Mouse (Mus musculus): Measurements from ENCODE around the gene Tgds. TPM values are rescaled to one million over a fixed set of nuclear protein-coding genes. Genes with fewer than 3 reads are reported as not detected.
"Not testable (repeated sequence)": the region's sequence is repeated elsewhere in the genome, so short reads cannot be mapped to it uniquely, and the experiment has no call there.

Gene Tgds
- polyA plus RNA-seq, 1 experiment from 2014 or later: 21.3 TPM

DNA sequence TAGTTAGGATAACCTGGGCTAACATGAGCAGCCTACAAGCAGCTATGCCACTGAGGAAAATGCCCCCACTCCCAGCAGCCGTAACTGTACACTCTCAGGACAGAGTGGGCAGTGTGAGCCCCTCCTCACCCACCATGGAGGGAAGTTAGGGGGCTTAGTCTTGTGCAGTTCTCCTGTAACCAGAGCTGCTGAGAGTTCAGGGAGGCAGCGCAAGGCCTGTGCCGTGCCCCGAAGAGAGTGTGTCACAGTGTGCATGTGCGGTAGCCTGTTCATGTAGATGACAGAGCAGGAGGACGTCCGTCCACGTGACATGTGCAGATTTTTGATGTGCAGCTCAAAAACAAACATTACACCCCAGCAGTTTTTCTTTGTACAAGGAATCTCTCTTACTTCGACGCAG, 24.2 kb upstream of the Tgds start:
- WGBS: 88% methylated on average over 10 of the region's 10 CpGs
- H3K4me1 ChIP-seq (replicated peaks): no peaks in the 10 kb centered on the region

DNA sequence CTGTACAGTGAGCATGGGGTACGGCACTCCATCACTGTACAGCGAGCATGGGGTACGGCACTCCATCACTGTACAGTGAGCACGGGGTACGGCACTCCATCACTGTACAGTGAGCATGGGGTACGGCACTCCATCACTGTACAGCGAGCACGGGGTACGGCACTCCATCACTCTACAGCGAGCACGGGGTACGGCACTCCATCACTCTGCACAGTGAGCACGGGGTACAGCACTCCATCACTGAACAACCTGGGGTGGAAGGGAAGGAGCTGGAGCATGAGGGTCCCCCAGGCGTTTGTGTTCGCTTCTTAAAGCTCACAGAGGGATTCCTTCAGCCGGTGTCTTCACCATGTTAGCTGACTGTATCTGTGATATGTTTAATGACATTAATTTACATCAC, 23.5 kb upstream of the Tgds start:
- not testable (repeated sequence) for ATAC-seq (ENCODE audit: low FRiP score); H3K9me3 ChIP-seq; H3K27me3 ChIP-seq; H3K9ac ChIP-seq; H3K4me3 ChIP-seq; H3K27ac ChIP-seq; H3K4me1 ChIP-seq (replicated peaks); H3K4me2 ChIP-seq
- whole genome bisulfite sequencing: 95% methylated on average over 16 of the region's 16 CpGs
- H3K36me3 ChIP-seq: peaks cover 50% of the 10 kb centered on the region

More for the DNA sequence above, 24.2 kb upstream of the Tgds start:
- ATAC-seq (ENCODE audit: low FRiP score): 0 out of 2 replicates have a peak, but pooled peaks have one; percentile 43
- peaks cover 56% of the 10 kb centered on the region for H3K36me3 ChIP-seq
- H3K4me2 ChIP-seq: no peak overlapping the region
- no peak overlapping the region for H3K27ac ChIP-seq
- no peak overlapping the region for H3K9ac ChIP-seq
- H3K4me3 ChIP-seq: no peak overlapping the region
- no peaks in the 10 kb centered on the region for H3K27me3 ChIP-seq
- no peaks in the 10 kb centered on the region for H3K9me3 ChIP-seq

DNA sequence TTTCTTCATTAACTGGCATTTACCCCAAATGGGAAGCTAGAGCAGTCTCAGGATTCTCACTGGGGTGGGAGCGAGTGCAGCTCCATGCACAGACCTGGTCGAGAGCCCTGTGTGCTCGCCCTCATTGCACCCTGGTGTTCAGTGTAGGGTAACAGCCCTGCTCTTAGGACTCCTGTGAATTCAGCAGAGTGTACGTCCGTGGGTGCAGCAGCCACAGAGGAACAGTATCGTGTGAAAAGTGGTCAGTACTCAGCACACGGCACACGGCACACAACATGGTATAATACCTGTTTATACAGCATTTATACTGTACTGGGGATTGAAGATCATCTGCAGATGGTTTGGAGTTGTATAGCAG, 19.7 kb upstream of the Tgds start:
- ATAC-seq (ENCODE audit: low FRiP score): no peak
- WGBS: 92% methylated on average over 8 of the region's 8 CpGs
- H3K4me1 ChIP-seq (replicated peaks): no peaks in the 10 kb centered on the region
- no peak overlapping the region for H3K4me2 ChIP-seq
- H3K27me3 ChIP-seq: no peaks in the 10 kb centered on the region
- H3K36me3 ChIP-seq: peaks cover 42% of the 10 kb centered on the region
- no peak overlapping the region for H3K9ac ChIP-seq
- no peak overlapping the region for H3K4me3 ChIP-seq
- H3K9me3 ChIP-seq: no peaks in the 10 kb centered on the region
- no peak overlapping the region for H3K27ac ChIP-seq

DNA sequence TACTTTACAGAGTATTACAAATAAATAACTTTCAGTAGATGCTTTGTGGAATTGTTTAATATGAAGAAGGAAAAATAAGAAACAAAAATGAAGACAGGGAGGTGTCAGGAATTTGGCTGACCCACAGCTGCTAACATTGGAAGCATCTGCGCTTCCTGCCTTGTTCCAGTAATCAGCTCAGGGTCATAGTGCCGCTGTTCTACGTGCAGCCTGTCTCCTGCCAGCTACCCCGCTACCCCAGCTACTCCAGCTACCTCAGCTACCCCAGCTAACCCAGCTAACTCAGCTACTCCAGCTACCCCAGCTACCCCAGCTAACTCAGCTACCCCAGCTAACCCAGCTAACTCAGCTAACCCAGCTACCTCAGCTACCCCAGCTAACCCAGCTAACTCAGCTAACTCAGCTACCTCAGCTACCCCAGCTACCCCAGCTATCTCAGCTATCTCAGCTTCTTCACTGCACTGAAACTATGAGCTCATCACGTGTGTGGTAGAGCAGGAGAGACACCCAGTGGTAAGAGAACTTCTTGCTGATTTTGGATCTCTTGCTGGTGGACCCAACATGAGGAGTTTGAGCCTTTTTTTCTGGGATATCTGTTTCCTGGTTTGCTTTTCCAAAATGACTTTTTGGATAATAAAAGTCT, 19.2 kb upstream of the Tgds start:
- no peaks in the 10 kb centered on the region for H3K4me1 ChIP-seq (replicated peaks)
- no peak overlapping the region for H3K27ac ChIP-seq
- no peak overlapping the region for H3K4me3 ChIP-seq
- WGBS: 85% methylated on average over 5 of the region's 5 CpGs
- no peak overlapping the region for H3K4me2 ChIP-seq
- H3K9me3 ChIP-seq: no peaks in the 10 kb centered on the region
- peaks cover 42% of the 10 kb centered on the region for H3K36me3 ChIP-seq
- H3K9ac ChIP-seq: no peak overlapping the region
- no peaks in the 10 kb centered on the region for H3K27me3 ChIP-seq
- no peak for ATAC-seq (ENCODE audit: low FRiP score)

DNA sequence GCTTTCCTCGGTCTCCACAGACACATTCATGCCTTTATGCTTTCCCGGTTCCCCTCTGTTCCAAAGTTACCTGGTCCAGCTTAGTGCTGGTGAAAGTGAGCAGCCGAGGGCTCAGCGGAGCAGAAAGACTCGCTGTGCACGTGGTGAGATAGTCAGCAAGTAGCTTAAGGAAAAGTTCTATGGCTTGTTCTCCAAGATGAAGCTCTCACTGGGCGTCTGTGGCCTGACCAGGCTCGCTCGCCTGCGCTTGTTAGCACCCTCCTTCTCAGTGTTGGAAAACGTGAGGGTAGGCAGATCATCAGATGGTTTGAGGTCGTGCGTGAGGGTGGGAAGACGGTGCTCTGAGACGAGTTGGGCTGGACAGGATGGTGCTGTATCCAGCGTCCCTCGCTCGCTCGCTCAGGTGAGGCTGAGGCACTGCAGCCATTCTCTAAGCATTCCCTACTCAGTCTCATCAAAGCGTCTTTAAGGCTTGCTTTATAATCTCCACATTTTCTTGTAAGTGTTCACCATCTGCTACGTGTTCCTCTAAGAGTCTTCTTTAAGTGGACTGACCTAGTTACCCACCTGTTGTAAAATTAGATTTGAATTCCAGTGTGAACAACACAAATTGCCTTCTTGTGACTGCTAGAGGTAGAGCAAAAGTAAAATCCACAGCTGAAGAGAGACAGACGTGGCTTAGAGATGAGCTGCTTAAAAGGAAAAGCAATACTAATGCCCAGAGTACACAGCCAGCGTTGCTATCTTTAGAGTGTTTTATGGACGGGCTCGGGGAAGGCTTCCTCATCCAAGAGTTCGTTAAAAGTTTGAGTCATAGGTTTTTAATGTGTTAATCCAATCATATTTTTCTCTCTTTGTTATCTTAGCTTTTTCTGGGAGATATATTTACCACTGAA, 18.3 kb upstream of the Tgds start:
- WGBS: 93% methylated on average over 26 of the region's 26 CpGs
- ATAC-seq (ENCODE audit: low FRiP score): no peak
- Histone ChIP-seq H3K9me3 (no peaks in the 10 kb centered on the region), H3K36me3 (peaks cover 33% of the 10 kb centered on the region), H3K9ac (no peak overlapping the region), H3K27me3 (no peaks in the 10 kb centered on the region), H3K4me3 (no peak overlapping the region), H3K4me2 (no peak overlapping the region), H3K27ac (no peak overlapping the region), H3K4me1 (replicated peaks) (no peaks in the 10 kb centered on the region)

DNA sequence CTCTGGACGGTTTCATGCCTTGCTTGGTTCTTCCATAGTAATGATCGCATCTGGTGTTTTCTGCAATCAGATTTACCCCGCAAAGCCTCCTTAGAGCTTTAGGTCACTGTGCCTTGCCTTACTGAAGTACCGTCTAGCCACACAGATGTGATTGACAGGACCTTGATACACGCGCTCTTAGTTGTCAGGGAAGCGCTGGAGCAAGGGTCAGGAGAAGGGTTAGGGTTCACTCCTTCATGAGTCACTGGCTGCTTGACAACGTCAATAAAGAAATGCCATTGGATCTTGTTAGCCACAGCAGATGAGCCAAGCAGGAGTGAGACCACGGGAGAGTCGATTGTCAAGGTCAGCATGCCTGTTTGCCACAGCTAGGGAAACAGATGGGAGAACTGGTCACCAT, 16.0 kb upstream of the Tgds start:
- 62% methylated on average over 10 of the region's 10 CpGs for WGBS
- H3K4me3 ChIP-seq: no peak overlapping the region
- no peaks in the 10 kb centered on the region for H3K9me3 ChIP-seq
- H3K27ac ChIP-seq: no peak overlapping the region
- peaks cover 21% of the 10 kb centered on the region for H3K36me3 ChIP-seq
- H3K4me2 ChIP-seq: no peak overlapping the region
- no peaks in the 10 kb centered on the region for H3K27me3 ChIP-seq
- H3K4me1 ChIP-seq (replicated peaks): no peaks in the 10 kb centered on the region
- H3K9ac ChIP-seq: no peak overlapping the region
- no peak for ATAC-seq (ENCODE audit: low FRiP score)

DNA sequence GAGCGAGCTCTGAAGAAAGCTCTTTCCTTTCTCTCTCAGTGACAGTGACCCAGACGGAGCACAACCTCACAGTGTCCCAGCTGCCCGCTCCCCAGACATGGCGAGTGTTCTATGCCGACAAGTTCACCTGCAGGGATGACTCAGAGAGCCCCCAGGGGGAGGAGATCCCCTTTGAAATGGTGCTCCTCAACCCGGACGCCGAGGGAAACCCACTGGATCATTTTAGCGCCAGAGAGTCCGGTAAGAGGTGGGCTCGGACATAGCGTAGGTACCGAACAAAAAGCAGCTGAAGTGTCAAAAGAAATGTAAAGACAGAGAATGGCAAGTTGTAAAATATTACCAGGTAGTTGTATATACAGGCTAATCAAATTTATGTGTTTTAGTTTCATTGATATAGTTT, 15.5 kb upstream of the Tgds start:
- no peak overlapping the region for H3K9ac ChIP-seq
- no peak overlapping the region for H3K27ac ChIP-seq
- WGBS: 94% methylated on average over 13 of the region's 13 CpGs
- no peak for ATAC-seq (ENCODE audit: low FRiP score)
- H3K4me2 ChIP-seq: no peak overlapping the region
- no peaks in the 10 kb centered on the region for H3K4me1 ChIP-seq (replicated peaks)
- H3K9me3 ChIP-seq: no peaks in the 10 kb centered on the region
- H3K27me3 ChIP-seq: no peaks in the 10 kb centered on the region
- no peak overlapping the region for H3K4me3 ChIP-seq
- peaks cover 17% of the 10 kb centered on the region for H3K36me3 ChIP-seq

DNA sequence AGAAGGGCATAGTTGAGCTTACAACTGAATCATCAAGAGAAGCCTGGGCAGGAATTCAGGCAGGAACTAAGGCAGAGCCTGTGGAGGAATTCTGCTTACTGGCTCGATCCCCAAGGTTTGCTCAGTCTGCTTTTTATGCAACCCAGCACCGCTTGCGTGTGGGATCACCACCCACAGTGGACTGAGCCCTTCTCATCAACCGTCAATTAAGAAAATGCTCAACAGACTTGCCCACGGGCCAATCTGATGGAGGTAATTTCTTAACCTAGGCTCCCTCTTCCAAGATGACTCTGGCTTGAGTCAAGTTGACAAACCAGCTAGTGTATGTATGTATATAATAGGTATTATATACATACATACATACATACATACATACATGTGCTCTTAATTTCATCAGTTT, 9.7 kb upstream of the Tgds start:
- H3K9me3 ChIP-seq: no peaks in the 10 kb centered on the region
- H3K4me3 ChIP-seq: no peak overlapping the region
- no peak for ATAC-seq (ENCODE audit: low FRiP score)
- no peak overlapping the region for H3K4me2 ChIP-seq
- 89% methylated on average over 5 of the region's 5 CpGs for WGBS
- H3K27ac ChIP-seq: no peak overlapping the region
- H3K9ac ChIP-seq: no peak overlapping the region
- no peaks in the 10 kb centered on the region for H3K27me3 ChIP-seq
- peaks cover 15% of the 10 kb centered on the region for H3K4me1 ChIP-seq (replicated peaks)
- H3K36me3 ChIP-seq: peaks cover 23% of the 10 kb centered on the region

DNA sequence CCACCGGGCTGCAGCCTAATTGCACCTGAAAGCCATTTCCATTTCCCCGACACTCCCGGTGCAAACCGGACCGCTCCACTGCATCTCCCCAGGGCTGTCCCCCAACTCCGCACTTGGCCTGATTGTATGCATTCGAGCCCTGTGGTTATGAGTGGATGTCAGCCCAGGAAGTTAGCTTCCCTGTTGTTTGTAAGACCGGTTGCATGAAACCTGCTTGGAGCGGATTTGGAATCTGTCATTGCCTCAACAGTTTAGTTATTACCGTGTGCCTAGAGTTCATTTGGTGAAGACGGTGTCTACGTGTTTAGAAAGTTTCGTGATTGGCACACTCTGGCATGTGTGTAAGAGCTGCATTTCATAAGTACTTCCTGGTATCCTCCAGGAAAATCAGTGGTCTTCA, 4.9 kb upstream of the Tgds start:
- Histone ChIP-seq H3K9ac (peak overlapping the region; percentile 94), H3K4me3 (peak overlapping the region; percentile 81), H3K4me2 (peak overlapping the region; percentile 90), H3K36me3 (peaks cover 21% of the 10 kb centered on the region), H3K27me3 (peaks cover 7% of the 10 kb centered on the region; the same call in 1 of the 2 replicates), H3K4me1 (replicated peaks) (peaks cover 26% of the 10 kb centered on the region), H3K27ac (peak overlapping the region; percentile 87), H3K9me3 (no peaks in the 10 kb centered on the region)
- WGBS: 1% methylated on average over 13 of the region's 13 CpGs
- ATAC-seq (ENCODE audit: low FRiP score): peak; percentile 36

DNA sequence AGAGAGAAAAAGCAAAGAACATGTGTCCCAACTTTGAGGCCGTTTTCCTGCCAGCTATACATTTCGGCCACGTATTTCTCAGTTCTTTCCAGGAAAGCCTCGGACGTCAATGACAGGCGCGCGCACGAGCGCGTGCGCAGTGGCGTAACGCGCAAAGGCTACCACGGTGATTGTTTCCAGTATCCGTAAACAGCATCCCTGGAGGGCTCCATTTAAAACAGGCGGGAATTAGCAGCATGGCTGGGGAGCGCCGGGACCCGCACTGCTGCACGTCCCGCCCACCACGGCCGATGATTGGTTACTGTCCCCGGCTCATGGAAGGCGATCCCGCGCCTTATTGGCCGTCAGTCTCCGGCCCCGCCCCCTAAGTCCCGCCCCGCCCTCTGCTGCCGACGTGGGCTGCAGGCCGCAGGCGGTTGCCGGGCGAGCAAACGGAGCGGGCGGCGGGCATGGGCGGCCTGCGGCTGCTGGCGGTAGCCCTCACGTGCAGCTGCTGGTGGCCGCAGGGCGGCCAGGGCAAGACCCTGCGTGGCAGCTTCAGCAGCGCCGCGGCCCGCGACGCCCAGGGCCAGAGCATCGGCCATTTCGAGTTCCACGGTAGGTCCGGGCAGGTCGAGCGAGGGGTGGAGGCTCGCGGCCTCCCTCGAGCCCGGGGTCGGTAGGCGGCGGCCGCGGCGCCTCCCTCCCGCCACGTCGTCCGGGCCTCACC, 4.3 kb upstream of the Tgds start, which contains the start of gene Gpr180:
Gene Gpr180, plus strand, starts transcription at position 415 of the 709 bp plus-strand sequence.
- under 1% methylated on average over 66 of the region's 77 CpGs for WGBS
- peak within 1 kb of the TSS; percentile 90 for H3K4me2 ChIP-seq
- ATAC-seq (ENCODE audit: low FRiP score): peak; percentile 96
- H3K27me3 ChIP-seq: peaks cover 7% of the 10 kb centered on the region; the same call in 1 of the 2 replicates
- peaks cover 30% of the 10 kb centered on the region for H3K4me1 ChIP-seq (replicated peaks)
- H3K27ac ChIP-seq: peak within 1 kb of the TSS; percentile 87
- peak within 1 kb of the TSS; percentile 94 for H3K9ac ChIP-seq
- H3K4me3 ChIP-seq: peak within 1 kb of the TSS; percentile 81
- H3K9me3 ChIP-seq: no peaks in the 10 kb centered on the region
- H3K36me3 ChIP-seq: peaks cover 17% of the 10 kb centered on the region

DNA sequence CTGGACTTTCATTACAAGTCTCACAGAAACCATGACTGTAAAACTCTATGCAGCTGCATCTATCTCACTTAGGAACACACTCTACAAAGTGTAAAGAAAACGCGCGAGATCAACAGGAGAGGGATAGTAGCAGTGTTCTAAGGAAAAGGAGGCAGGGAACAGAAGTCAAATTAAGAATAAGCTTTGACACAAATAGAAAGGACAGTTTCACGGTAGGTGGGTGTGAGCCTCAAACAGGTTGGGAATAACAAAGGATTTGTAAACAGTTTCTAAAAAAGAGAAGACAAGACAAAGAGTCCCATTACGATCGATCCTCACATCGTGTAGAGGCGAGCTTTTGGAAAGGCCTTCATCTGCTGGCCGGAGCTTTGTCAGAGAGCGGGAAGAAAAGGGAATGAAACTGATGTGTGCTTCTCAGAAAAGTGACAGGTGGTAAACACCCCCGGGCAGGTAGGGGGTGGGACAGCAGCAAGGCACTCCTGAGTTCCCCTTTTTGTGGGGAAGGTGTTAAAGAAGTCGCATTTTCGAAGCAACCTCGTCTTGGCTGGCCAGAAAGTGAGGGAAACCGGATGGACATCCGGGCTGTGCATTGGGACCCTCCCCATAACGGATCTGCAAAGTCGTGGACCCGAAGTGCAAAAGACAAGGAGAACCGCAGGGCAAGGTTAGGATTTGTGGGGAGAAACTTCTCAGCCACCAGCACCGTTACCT, 469 bp downstream of the Tgds start:
- Histone ChIP-seq H3K27me3 (peaks cover 7% of the 10 kb centered on the region; the same call in 1 of the 2 replicates), H3K36me3 (peaks cover 16% of the 10 kb centered on the region), H3K4me2 (peak overlapping the region; percentile 88), H3K9me3 (no peaks in the 10 kb centered on the region), H3K4me3 (peak overlapping the region; percentile 75), H3K4me1 (replicated peaks) (peaks cover 22% of the 10 kb centered on the region), H3K27ac (peak overlapping the region; percentile 70), H3K9ac (peak overlapping the region; percentile 88)
- peak; percentile 33 for ATAC-seq (ENCODE audit: low FRiP score)
- 10% methylated on average over 21 of the region's 21 CpGs for WGBS

DNA sequence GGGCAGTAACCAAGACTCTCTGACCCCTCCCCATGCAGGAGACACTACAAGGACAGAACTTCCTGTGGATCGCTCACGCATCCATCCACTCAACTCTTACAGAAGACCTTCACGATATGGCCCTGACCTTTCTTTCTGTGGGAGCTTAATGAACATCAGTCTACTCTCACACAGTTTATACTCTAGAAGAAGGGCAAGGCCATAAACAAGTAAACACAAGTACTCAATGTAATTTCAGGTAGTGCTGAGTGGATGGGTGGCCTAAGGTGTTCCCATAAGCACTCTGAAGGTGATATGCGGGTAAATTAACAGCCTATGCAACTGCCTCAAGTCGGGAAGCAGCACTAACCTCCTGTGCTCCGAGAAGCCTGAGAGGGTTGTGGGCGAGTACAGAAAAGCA, 1.1 kb downstream of the Tgds start:
- no peak overlapping the region for H3K27ac ChIP-seq
- H3K9me3 ChIP-seq: no peaks in the 10 kb centered on the region
- peaks cover 22% of the 10 kb centered on the region for H3K4me1 ChIP-seq (replicated peaks)
- peak overlapping the region; percentile 88 for H3K4me2 ChIP-seq
- peak overlapping the region; percentile 88 for H3K9ac ChIP-seq
- no peak for ATAC-seq (ENCODE audit: low FRiP score)
- 82% methylated on average over 7 of the region's 7 CpGs for WGBS
- peaks cover 7% of the 10 kb centered on the region; the same call in 1 of the 2 replicates for H3K27me3 ChIP-seq
- peaks cover 22% of the 10 kb centered on the region for H3K36me3 ChIP-seq
- H3K4me3 ChIP-seq: peak overlapping the region; percentile 75
